Mouse (Mus musculus): ENCODE measurements around the gene Rnf212.

DNA sequence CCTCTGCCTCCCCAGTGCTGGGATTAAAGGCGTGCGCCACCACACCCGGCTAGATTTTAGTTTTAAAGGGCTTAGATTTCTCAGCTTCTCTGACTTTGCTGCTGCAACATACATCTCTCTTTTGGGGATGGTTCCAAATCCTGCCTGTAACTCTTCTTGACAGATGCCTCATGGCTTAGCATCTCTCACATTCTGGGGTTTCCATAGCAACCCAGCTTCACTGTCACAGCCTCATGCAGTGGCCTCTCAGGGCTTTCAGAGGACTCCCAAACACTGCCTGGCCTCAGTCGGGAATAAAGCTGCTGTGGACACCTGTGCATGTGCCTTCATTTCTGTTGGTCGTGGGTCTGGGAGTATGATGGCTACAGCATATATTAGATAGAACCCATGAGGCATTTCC, 85.7 kb downstream of the Rnf212 start:
- TF ChIP-seq CTCF (IDR thresholded peaks at IDR 0.05; ENCODE audit: extremely low read depth, insufficient read depth, insufficient read length, insufficient replicate concordance) (no peak), POLR2A (IDR thresholded peaks at IDR 0.05; ENCODE audit: low read depth, low read length) (no peak)
